Mouse (Mus musculus) regulatory T cell (primary cell): ENCODE results near the gene Hist2h2ac.
"Not testable (repeated sequence)": the region's sequence is repeated elsewhere in the genome, so short reads cannot be mapped to it uniquely, and the experiment has no call there.

Source experiments
- in situ Hi-C: fragments of 300-600 bp; cut with MboI, MseI; formaldehyde crosslinking; loops from one replicate; pipeline ENCODE4 v1.15.1; 2025; ENCODE audit warnings: high pct_unique_total_duplicates

The Hist2h2ac gene

DNA sequence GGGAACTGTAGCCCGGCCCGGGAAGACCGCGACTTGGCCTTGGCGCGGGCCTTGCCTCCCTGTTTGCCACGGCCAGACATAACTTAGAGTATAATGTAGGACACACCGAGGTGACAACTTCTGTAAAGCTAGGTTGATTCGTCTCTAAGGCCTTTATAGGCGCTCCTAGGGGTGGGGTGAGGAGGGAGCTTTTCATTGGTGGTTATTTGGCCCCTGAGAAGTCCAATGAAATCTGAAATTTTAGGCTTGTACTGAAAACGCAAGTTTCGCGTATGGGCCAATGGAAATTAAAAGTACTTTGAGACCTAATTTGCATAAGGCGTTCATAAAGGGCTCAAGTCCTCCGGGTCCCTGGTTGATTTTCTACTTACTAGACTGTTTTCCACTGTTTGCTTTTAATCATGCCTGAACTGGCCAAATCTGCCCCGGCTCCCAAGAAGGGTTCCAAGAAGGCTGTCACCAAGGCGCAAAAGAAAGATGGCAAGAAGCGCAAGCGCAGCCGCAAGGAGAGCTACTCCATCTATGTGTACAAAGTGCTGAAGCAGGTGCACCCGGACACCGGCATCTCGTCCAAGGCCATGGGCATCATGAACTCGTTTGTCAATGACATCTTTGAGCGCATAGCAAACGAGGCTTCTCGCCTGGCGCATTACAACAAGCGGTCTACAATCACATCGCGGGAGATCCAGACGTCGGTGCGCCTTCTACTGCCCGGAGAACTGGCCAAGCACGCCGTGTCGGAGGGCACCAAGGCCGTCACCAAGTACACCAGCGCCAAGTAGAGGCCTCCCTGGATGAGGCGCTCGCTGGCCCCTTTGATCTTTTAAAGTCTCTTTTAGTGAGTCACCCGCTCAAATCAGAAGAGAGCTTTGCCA, at the start of gene Hist2h2ac, which contains the start of gene Hist2h2be:
Gene Hist2h2ac (minus strand): TSS at position 116 of the 875 bp plus-strand sequence.
Gene Hist2h2be (plus strand): TSS at position 355 of the 875 bp plus-strand sequence.
- in situ Hi-C loops = no loop called here

DNA sequence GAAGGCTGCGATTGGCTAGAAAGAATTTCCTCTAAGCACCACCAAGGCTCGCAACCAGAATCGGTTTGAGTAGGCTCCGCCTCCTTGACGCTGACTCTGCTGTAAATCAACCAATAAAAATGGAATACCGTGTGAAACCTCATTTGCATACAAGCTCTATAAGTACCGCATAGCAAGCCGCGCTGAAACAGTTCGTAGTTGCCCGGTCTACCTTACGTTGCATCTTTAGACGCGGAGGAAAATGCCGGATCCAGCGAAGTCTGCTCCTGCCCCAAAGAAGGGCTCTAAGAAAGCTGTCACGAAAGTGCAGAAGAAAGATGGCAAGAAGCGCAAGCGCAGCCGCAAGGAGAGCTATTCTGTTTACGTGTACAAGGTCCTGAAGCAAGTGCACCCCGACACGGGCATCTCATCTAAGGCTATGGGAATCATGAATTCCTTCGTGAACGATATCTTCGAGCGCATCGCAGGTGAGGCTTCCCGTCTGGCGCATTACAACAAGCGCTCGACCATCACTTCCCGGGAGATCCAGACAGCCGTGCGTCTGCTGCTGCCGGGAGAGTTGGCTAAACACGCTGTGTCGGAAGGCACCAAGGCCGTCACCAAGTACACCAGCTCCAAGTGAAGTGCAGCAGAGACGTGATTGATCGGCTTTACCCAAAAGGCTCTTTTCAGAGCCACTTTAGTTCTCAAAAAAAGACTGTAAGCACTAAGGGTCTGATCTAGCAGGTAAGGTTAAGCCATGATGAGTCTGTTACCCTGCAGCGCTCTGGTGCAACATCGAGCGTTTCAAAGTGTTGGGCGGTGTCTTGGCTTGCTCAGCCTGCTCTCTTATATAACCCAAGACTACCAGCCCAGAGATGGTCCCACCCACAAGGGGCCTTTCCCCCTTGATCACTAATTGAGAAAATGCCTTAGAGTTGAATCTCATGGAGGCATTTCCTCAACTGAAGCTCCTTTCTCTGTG, 49.1 kb upstream of the Hist2h2ac start, which contains the start of gene Hist2h2bb:
Gene Hist2h2bb (plus strand): TSS at position 242 of the 964 bp plus-strand sequence.
- in situ Hi-C loops = no loop called here

DNA sequence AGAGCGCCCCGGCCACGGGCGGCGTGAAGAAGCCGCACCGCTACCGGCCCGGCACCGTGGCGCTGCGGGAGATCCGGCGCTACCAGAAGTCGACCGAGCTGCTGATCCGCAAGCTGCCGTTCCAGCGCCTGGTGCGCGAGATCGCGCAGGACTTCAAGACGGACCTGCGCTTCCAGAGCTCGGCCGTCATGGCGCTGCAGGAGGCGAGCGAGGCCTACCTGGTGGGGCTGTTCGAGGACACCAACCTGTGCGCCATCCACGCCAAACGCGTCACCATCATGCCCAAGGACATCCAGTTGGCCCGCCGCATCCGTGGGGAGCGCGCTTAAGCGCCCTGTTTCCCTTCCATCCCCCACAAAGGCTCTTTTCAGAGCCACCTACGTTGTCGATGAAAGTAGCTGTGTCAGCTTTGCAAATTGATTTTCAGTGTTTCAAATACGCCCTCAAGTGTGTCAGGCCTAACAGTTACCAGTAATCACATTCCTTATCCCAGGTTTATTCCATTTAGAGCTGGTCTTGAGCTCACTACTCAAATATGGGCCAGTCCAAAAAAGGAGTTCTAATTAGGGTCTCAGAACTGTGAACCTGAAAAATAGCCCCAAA, 48.2 kb upstream of the Hist2h2ac start:
- in situ Hi-C loops = not testable (repeated sequence)

DNA sequence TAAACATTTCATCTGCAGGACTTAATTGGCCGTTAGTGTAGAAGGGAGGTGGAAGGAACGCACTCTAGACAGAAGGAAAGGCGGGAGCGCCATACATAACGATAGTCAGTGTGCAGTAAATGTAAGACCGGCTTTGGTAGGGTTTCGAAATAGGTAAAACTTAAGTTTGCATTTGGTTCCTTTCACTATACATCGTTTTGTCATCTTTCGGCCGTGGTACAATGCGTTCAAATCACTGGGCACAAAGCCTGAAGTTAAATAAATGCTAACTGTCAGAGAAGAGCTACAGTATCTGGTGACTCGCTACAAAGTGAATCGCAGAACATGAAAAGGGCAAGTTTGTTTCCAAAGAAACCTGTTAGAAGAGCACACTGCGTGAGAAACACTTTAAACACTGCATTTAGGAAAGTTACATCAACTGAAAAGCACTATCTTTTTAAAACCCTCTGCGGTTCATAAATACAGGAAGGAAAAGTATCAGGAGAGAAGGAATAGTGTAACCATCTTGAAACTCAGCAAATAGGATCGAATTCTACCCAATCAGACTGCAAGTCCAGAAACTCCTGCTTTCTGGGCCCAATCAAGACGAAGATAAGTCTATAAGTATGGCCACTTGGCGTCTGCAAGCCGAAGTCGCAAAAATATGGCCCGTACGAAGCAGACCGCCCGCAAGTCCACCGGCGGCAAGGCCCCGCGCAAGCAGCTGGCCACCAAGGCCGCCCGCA, 47.5 kb upstream of the Hist2h2ac start, which contains the start of gene Hist2h3b:
Gene Hist2h3b (plus strand): TSS at position 604 of the 725 bp plus-strand sequence.
- in situ Hi-C loops = no loop called here

DNA sequence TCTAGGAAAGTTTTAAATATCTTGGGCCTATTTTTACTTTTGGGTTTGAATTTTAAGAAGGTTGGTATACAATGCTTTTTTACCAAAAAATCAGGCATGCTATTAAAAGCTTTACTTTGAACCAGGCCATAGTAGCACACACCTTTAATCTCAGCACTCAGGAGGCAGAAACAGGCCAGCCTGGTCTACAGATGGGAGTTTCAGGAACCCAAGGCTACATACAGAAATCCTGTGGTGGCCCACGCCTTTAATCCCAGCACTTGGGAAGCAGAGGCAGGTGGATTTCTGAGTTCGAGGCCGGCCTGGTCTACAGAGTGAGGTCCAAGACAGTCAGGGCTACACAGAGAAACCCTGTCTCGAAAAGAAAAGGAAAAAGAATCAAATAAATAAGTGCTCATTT, 46.9 kb upstream of the Hist2h2ac start:
- in situ Hi-C loops = no loop called here

DNA sequence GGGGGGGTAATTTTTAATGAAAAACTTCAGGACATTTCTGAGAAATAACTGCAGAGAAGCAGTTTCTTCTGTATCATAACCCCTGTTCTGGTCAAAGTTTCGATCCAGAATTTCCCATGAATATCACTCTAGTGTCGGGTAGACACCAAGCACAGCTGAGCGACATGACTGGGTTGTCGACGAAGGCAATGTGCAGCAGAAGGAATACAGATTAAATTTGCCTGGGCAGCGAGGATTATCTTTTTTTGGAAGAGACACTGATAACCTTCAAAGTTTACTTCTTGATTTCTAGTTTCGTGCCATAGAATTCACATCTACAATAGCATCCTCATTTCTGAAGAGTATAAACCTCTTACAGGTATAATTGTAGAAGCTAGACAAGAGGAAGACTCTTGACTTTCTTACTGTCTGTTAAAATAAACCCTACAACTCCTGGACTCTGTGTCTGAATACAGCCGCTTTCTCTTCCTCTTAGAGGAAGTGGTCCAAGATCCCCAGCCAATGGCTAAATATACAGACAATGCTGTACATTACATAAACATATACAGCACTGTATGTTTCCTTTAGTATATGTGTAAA, 45.5 kb upstream of the Hist2h2ac start:
- in situ Hi-C loops = no loop called here

DNA sequence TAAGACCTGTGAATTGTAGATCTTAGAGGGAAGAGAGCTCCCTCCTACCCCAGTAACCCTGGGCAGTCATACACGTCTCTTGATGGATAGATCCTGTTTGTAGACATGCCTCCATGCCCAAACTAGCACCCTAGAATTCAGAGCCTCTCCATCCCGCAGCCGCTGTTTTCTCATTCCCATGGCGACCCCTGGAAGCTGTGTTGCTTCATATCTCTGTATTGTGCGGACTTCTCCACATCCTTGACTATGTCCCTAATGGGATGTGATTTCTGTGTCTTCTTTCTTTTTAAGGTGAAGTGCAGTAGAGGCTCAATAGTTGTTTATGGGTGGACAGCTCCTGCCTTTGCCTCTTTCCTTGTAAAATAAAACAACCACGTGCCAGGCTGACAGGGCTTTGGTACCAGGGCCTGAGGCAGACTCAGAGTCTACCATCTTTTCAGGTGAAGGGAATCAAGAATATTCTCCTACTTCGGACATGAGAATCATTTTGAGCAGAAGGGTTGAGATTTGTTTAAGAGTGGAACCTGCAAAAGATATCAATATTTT, 43.8 kb upstream of the Hist2h2ac start:
- in situ Hi-C loops = no loop called here

DNA sequence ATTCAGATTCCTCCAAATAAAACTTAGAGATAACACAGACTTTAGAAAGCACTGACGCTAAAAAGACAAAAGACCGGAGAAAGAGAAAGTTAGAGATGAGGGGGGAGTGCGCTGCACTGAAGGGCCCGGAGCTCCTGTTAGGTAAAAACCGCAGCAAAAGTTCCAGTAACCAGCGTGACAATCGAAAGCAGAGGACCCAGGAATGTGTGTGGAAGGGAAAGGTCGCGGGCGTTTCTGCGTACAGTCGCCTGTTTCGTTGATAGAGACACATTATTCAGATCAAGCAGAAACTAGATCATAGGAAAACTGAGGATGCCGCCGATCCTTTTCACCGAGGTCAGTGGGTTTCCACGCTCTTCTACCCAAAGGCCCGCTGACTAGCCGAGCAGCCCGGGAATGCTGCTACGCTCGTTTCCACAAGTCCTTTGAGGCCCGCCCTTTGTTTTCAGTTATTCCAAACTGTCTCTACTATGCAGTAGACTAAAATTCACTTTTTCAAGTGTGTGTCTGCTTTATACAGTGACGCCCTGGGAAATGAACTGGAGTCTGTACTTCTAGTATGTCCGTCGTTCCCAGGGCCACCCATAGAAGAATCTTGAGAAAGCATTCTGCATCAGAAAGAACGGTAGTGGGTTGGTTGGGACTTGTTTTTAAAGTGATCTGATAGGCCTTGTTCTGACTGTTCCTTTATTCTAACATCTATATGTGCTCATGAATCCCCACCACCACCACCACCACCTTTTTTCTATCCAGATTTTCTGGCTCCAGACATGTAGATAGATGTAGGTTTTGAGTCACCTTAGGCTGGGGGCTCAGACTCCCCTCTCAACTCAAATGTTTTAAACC, 43.1 kb upstream of the Hist2h2ac start:
- in situ Hi-C loops = no loop called here

DNA sequence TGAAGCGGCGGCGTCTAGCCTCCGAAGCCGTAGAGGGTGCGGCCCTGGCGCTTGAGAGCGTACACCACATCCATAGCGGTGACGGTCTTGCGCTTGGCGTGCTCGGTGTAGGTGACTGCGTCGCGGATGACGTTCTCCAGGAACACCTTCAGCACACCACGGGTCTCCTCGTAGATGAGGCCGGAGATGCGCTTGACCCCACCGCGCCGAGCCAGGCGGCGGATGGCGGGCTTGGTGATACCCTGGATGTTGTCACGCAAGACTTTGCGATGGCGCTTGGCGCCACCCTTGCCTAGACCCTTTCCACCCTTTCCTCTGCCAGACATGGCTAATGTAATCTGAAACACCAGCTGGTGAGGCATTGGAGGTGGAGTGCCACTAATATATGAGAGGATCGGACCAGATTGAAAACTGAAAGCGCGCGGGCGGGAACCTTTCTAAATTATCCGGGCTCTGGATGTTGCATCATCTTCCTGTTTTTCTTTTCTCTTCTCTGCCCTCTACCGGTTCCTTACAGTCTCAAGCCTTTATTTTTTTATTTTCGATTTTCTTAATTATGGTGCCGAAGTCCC, 42.4 kb upstream of the Hist2h2ac start, which contains the start of gene Hist2h4:
Gene Hist2h4 (minus strand): TSS at position 333 of the 572 bp plus-strand sequence.
- in situ Hi-C loops = no loop called here

DNA sequence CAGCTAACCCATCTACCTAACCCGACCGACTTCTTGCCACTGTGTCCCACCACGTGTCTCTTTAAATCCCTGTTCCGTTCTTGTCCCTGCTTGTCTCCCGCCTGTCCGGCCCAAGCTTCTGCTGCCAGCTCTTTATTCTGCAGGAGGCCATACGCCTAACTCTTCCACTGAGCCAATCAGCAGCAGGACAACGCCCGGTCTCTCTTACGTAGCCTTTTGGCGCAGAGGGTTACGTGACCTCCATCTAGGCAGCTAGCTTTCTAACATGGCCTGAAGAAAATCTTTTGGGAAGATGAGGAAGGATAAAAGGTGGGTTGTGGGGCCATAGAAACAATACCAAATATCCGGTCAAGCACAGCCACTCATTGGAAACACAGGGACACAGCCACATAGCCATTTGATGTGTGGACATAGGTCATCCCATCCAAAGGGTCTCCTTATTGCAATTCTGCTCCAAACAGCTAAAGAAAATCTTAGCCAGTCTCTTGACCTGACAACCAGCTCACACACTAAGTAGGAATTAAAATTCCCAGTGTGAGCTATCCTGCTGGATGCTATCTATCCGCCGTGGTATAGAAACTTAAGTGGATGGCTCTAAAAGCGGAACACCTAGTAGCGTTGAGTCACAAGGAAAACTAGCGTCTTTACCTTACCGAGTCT, 41.7 kb upstream of the Hist2h2ac start:
- in situ Hi-C loops = no loop called here

DNA sequence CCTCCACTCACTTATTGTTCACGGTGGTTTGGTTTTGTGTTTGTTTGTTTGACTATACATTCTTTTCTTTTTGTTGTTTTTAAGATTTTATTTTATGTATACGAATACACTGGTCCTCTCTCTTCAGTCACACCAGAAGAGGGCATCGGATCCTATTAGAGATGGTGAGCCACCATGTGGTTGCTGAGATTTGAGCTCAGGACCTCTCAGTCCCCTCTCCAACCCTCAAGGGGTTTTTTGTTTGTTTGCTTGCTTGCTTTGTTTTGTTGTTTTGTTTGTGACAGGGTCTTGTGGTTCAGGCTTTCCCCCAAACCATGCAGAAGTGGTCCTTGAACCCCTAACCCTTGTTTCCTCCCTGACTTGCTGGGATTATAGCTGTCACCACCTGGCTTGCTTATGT, 40.9 kb upstream of the Hist2h2ac start:
- in situ Hi-C loops = no loop called here

DNA sequence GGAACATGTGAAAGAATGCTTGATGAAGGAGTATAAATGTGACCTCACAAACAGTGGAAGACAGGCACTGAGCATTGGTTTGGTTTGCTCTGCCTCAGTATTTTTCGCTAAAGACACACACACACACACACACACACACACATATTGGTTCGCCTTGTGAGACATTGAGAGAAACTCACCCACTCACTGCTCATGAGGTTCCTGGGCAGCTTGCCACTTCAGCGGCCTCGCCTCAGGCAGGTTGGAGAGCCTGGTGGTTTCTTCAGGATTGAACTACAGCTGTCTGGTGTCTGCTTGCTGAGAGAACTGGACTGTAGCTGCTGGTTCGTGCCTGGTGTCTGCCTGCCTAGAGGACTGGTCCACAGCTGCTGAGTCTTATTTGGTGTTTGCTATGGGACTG, 39.5 kb upstream of the Hist2h2ac start:
- in situ Hi-C loops = no loop called here

DNA sequence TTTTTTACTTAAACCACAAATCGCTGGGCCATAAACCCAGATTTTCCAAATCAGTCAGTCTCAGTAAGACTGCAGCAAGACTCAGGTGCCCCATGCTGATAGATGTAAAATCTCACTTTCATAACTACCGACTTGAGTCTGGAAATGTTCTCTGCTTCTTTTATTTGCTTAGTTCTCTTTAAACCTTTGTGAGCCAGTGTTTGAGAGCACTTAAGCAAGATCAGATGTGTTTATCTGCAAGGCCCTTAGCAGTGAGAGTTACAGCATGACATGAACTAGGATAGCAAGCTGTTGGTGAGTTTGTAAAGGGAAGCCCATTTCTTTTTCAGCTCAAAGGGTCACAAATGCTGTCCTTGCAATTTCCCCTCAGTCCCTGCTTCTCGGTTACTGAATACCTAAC, 36.5 kb upstream of the Hist2h2ac start:
- in situ Hi-C loops = no loop called here

DNA sequence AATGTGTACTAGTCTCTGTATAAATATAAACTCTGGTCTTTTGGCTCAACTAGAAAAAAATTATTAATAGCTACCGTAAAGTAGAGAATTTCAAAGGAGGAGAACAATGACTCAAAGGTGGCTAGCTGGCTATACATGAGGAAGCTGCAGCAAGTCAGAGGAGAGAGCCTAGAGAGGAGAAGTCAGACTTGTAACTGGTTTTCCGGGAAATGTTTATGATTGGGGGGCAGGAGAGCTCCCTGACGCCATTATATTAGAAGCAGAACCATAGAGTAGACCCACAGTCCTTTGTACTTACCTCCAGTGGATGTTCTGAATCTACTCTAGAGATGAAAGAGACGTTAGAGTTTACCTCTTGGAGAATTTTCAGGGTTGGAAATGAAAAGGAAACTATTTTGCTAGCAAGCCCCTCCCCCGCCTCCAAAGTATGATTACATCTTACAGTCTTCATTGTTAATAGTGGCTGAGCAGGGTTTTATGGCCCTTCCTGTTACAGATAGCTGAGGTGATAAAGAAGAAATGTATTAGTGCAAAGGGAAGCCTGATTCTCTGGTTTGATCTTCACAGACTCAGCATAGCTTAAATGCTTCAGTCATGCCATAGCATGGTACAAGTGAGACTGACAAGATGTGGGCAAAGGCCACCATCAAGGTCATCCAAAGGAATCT, 35.4 kb upstream of the Hist2h2ac start:
- in situ Hi-C loops = no loop called here

DNA sequence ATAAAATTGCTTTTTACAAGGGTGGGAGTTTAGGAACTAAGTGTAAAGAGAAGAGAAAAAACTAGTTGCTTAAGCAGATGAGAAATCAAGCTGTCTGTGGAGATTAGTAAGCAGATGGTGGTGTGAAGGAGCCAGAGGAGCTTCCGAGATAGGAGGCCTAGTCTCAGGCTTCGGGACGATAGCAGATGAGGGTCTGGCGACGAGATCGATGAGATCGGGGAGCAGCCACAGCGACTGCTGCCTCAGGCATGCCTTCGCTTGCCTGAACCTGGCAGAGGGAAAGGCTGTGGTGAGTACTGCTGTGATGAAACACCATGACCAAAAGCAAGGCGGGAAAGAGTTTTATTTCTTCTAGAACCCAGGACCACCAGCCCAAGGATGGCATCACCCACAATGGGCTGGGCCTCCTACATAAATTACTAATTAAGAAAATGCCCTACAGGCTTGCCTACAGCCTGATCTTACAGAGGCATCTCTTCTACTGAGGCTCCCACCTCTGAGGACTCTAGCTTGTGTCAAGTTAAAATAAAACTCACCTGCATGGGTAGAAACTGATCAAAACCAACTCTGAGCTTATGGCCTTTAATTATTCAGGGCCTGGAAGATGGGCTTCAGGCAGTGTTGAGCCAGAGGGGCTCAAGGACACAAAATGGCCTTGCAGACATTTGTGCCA, 34.1 kb upstream of the Hist2h2ac start:
- in situ Hi-C loops = no loop called here

DNA sequence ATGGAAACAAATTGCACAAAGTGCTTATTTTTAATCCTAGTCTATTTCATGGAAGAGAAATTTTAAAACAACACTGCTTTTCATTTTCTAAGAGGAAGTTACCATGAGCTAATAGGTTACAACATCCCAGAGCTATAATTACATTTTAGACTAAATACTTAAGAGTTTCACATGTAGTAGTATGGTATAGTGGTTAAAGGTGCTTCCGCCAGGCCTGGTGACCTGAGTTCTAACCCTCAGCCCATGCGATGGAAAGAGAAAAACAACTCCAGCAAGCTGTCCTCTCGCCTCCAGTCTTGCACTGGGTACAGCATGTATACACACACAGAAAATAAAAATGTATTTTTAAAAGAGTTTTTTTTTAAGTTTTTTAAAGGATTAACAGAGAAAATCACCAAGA, 31.1 kb upstream of the Hist2h2ac start:
- in situ Hi-C loops = no loop called here

DNA sequence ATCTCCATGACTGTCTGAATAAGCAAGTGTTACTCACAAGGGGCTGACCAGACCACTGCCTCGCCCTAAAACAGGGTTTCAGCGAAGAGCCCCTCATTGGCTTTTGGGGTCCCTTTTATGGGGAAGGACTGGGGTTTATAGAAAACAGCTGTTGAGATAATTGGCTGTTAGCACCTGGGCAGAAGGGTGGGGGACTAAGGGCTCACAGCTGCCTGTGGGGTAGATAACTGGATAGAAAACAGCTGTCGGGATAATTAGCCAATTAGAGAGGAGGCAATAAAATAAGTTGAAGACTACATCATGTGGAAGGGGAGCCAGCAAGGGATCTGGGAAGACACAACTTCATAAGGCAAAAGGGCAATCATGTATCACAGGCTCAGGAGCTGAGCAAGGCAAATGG, 30.2 kb upstream of the Hist2h2ac start:
- in situ Hi-C loops = no loop called here
